Mouse (Mus musculus) myocyte (in vitro differentiated cells): ENCODE data around the gene Ercc6.

Experiments used
- CEBPB ChIP-seq: IDR thresholded peaks from 2 replicates; pipeline ENCODE4 v1.6.1; 2011; ENCODE audit warnings: mild to moderate bottlenecking, moderate library complexity; ENCODE audit not compliant: poor library complexity, insufficient read depth, severe bottlenecking
- E2F4 ChIP-seq: IDR thresholded peaks from one replicate; pipeline ENCODE4 v1.6.1; 2011; ENCODE audit warnings: mild to moderate bottlenecking, control low read depth, moderate library complexity; ENCODE audit not compliant: insufficient read depth
- MAX ChIP-seq: IDR thresholded peaks from one replicate; pipeline ENCODE4 v1.6.1; 2011; ENCODE audit warnings: low read depth, mild to moderate bottlenecking, control low read depth
- MYOD1 ChIP-seq, 3 experiments: IDR thresholded peaks; one replicate each; pipeline ENCODE4 v1.6.1; 2011; ENCODE audit warnings: control low read depth in 2 of 3, low read depth in 2 of 3, mild to moderate bottlenecking in 2 of 3, moderate library complexity in 1 of 3; ENCODE audit not compliant: insufficient read length in 2 of 3, control insufficient read depth in 1 of 3
- MYOG ChIP-seq, 3 experiments: IDR thresholded peaks; one replicate each; pipeline ENCODE4 v1.6.1; 2011; ENCODE audit warnings: control low read depth in 2 of 3, low read depth in 2 of 3, mild to moderate bottlenecking in 2 of 3; ENCODE audit not compliant: insufficient read length in 2 of 3, control insufficient read depth in 1 of 3, insufficient read depth in 1 of 3
- POLR2A ChIP-seq: IDR thresholded peaks from one replicate; pipeline ENCODE4 v1.6.1; 2011; ENCODE audit warnings: low read depth, mild to moderate bottlenecking, control low read depth, moderate library complexity; ENCODE audit not compliant: insufficient read length
- REST ChIP-seq: IDR thresholded peaks from one replicate; pipeline ENCODE4 v1.6.1; 2011; ENCODE audit warnings: mild to moderate bottlenecking, control low read depth, moderate library complexity; ENCODE audit not compliant: insufficient read depth, insufficient read length
- TCF12 ChIP-seq: IDR thresholded peaks from one replicate; pipeline ENCODE4 v1.6.1; 2011; ENCODE audit warnings: mild to moderate bottlenecking, control low read depth; ENCODE audit not compliant: poor library complexity, insufficient read depth, severe bottlenecking
- TCF3 ChIP-seq: IDR thresholded peaks from one replicate; pipeline ENCODE4 v1.6.1; 2011; ENCODE audit warnings: low read depth, control low read depth; ENCODE audit not compliant: insufficient read length
- USF1 ChIP-seq: IDR thresholded peaks from one replicate; pipeline ENCODE4 v1.6.1; 2011; ENCODE audit warnings: low read depth, mild to moderate bottlenecking, control low read depth, moderate library complexity

GRCm38 (mm10) chr14:32465889-32466288, 47.4 kb upstream of the Ercc6 start, which contains the start of gene Chat:
- TF ChIP-seq POLR2A (no peak), TCF3 (no peak), MYOG (IDR thresholded peaks at IDR 0.05; ENCODE audit: control insufficient read depth in 1 of 3, insufficient read depth in 1 of 3, insufficient read length in 2 of 3, low read depth in 2 of 3) (no peak), MAX (no peak), CEBPB (no peak), USF1 (no peak), MYOD1 (IDR thresholded peaks at IDR 0.05; ENCODE audit: control insufficient read depth in 1 of 3, insufficient read length in 2 of 3, low read depth in 2 of 3) (no peak), REST (no peak), E2F4 (no peak), TCF12 (no peak)
